In genomic region chr8:31315359-31315705, GRCm38 (mm10) we compare ENCODE assay signal across 11 mouse cellular contexts.
DNase-seq lines count a peak whose midpoint lies in the region; ATAC-seq lines count a peak whose summit lies in the region.
"Had no signal": no experiment of that assay in that cellular context is flagged by ENCODE, and none has a peak within 500 bp of the region (broad histone marks: within the 10 kb centered on the region; RNA-seq: fewer than 3 reads in every experiment).

No protein-coding gene starts in this region.

- no peak overlapping the region for H3K9ac ChIP-seq in heart, embryonic 14.5 days (ENCODE audit: low read length)
- H3K9ac ChIP-seq in neural tube, embryonic 12.5 days, result no peak overlapping the region
- no peak overlapping the region for H3K9ac ChIP-seq in midbrain, embryonic 15.5 days

- H3K4me2 ChIP-seq in heart, embryonic 14.5 days (ENCODE audit: low read length), result peak overlapping the region; percentile 46
- H3K4me2 ChIP-seq in neural tube, embryonic 12.5 days (replicated peaks), result no peak overlapping the region
- no peak overlapping the region for H3K4me2 ChIP-seq in midbrain, embryonic 15.5 days

- H3K36me3 ChIP-seq in heart, embryonic 14.5 days (ENCODE audit: control insufficient read depth, insufficient read depth, low read length), result no peaks in the 10 kb centered on the region
- no peaks in the 10 kb centered on the region for H3K36me3 ChIP-seq in neural tube, embryonic 12.5 days
- no peaks in the 10 kb centered on the region for H3K36me3 ChIP-seq in midbrain, embryonic 15.5 days (replicated peaks)

- no peaks in the 10 kb centered on the region for H3K4me1 ChIP-seq in heart, embryonic 14.5 days (ENCODE audit: control insufficient read depth in 2 of 2, insufficient read depth in 2 of 2, low read length in 2 of 2)
- peaks cover 5% of the 10 kb centered on the region; the same call in 1 of the 2 replicates for H3K4me1 ChIP-seq in neural tube, embryonic 12.5 days
- peaks cover 5% of the 10 kb centered on the region; the same call in 1 of the 2 replicates for H3K4me1 ChIP-seq in midbrain, embryonic 15.5 days

- DNase-seq in heart, postnatal 36 days, result no peak
- DNase-seq in neural tube, embryonic 10.5 days (ENCODE audit: extremely low spot score, low spot score), result no peak
- peak; percentile 37 for DNase-seq in heart, postnatal 4 days
- no peak for DNase-seq in yolk sac, embryonic 10.5 days (ENCODE audit: low spot score)
- DNase-seq: lung, postnatal 36 days; thymus, adult 18-20 months had no signal

- intact Hi-C loops in heart, postnatal 36 days (cut with DNase I), result no loop called here

- H3K4me3 ChIP-seq in heart, embryonic 14.5 days (ENCODE audit: control insufficient read depth in 1 of 2, insufficient read depth in 1 of 2, low read depth in 1 of 2, low read length in 2 of 2), result no peak overlapping the region
- H3K4me3 ChIP-seq in neural tube, embryonic 12.5 days, result no peak overlapping the region
- no peak overlapping the region for H3K4me3 ChIP-seq in midbrain, embryonic 15.5 days
- H3K4me3 ChIP-seq: left cerebral cortex, adult 2 months had no signal

- no peak overlapping the region for H3K27ac ChIP-seq in heart, embryonic 14.5 days (replicated peaks in 1 of 2; ENCODE audit: control insufficient read depth in 1 of 2, insufficient read depth in 1 of 2, low read depth in 2 of 2, low read length in 2 of 2)
- H3K27ac ChIP-seq in neural tube, embryonic 12.5 days, result no peak overlapping the region
- no peak overlapping the region for H3K27ac ChIP-seq in midbrain, embryonic 15.5 days
- H3K27ac ChIP-seq: left cerebral cortex, adult 2 months had no signal

- no peaks in the 10 kb centered on the region for H3K27me3 ChIP-seq in heart, embryonic 14.5 days (ENCODE audit: control insufficient read depth, insufficient read depth, low read length)
- no peaks in the 10 kb centered on the region for H3K27me3 ChIP-seq in neural tube, embryonic 12.5 days (replicated peaks)
- no peaks in the 10 kb centered on the region for H3K27me3 ChIP-seq in midbrain, embryonic 15.5 days (replicated peaks)

- no peak for ATAC-seq in heart, embryonic 14.5 days (ENCODE audit: insufficient number of reproducible peaks, insufficient read depth, low FRiP score, low read depth)
- 0 out of 2 replicates have a peak, but pooled peaks have one; percentile 29 for ATAC-seq in neural tube, embryonic 12.5 days (ENCODE audit: low FRiP score, low read depth)
- ATAC-seq in midbrain, embryonic 15.5 days (replicated peaks), result peak; percentile 85
- ATAC-seq: activated CD4-positive, CD25-positive, alpha-beta regulatory T cell, adult 4 months had no signal

- H3K9me3 ChIP-seq in heart, embryonic 14.5 days (ENCODE audit: control insufficient read depth, low read length), result no peaks in the 10 kb centered on the region
- peaks cover 4% of the 10 kb centered on the region; the same call in 1 of the 2 replicates for H3K9me3 ChIP-seq in neural tube, embryonic 12.5 days
- no peaks in the 10 kb centered on the region for H3K9me3 ChIP-seq in midbrain, embryonic 15.5 days

- 13% methylated on average over 8 of the region's 8 CpGs for WGBS in heart, embryonic 14.5 days
- 52% methylated on average over 8 of the region's 8 CpGs for WGBS in neural tube, embryonic 12.5 days
- 25% methylated on average over 8 of the region's 8 CpGs for WGBS in midbrain, embryonic 15.5 days
